Mouse (Mus musculus) thymus, postnatal 0 days (tissue): ENCODE data around the gene Denr. TPM values are rescaled to one million over a fixed set of nuclear protein-coding genes. Genes with fewer than 3 reads are reported as not detected.
A peak's percentile ranks its signal among the peaks of the same experiment; 100 is the strongest.

Experiments
- DNase-seq: peaks from one replicate; pipeline ENCODE4 v3.0.0-alpha.2; 2015; ENCODE audit warnings: low spot score
- polyA plus RNA-seq: library from polyadenylated mRNA; unstranded; fragments of >200 nt; fragmentation: Nextera tagmentation; extraction: Ambion mirVana; gene quantifications from 2 replicates; pipeline ENCODE4 v1.2.1, GENCODE M21; 2015

The Denr gene
- polyA plus RNA-seq, 1 experiment from 2014 or later: 141 TPM

- no peak for DNase-seq
These were observed 614 bp upstream of the Denr start for GRCm38 (mm10) chr5:123906146-123906975.

DNA sequence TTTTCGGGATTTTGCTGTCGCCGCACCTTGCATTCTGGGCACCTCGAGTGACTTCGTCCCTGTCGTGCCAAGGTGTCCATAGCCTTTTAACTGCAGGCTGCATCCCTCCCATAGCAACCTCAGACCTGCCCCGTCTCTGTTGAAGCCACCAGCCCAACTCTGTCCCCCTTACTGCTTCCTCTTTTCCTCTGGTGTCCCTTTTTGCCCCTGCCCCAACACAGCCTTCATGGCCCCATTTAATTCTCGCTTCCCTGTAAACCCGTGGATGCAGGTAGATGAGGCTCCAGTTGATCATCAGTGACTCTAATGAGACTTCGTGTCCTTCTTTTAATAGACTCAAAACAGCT lies 629 bp downstream of the Denr start:
- no peak for DNase-seq

DNA sequence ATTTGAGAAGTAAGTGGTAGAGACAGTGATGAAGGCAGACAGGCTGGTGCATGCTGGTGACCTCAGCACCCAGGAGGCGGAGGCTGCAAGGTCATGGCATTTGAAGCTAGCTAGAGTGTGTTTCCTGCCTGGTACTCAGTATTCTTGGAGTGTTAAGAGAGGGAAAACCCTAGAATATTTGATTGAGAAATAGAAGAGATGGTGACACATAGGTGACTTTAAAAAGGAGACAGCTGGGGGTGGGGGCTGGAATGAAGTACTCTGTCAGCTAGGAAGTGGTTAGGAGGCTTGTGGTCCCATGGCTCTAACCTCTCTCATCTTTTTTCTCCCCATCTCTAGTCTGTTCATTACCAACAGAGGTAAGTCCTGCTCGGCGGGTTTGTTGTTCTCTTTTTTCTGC lies 7.9 kb downstream of the Denr start:
- peak; percentile 45 for DNase-seq

GRCm38 (mm10) chr5:123922112-123922511 lies 15.1 kb downstream of the Denr start:
- peak; percentile 33 for DNase-seq

- DNase-seq: no peak
These were observed 20.1 kb downstream of the Denr start, which contains the start of gene Gm43518 for GRCm38 (mm10) chr5:123927118-123927517. TSS of gene Gm43518 (plus strand) at chr5:123927418.

DNA sequence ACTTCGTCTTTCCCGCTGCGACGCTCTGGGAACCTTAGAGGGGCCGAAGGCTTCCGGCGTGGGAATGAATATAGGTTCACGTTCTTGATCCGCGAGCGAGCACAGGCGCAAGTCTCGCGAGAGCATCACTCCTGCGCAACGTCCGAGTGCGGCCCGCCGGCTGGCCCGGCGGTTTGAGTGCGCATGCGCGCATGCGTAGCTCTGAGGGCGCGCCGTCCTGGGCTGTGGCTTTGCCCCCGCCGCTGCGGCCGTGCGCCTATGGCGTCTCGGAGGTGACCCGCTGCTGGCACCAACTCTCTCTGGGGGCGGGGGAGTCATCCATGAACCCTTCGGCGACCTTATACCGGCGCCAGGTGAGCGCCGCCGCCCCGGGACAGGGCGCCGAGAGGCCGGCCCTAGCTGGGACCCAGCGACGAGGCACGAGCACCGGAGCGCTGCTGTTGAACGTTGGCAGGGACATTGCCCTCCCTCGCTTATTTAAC lies 23.6 kb downstream of the Denr start, which contains the start of gene Ccdc62:
Gene Ccdc62 (plus strand): TSS at position 172 of the 482 bp plus-strand sequence.
- peak; percentile 95 for DNase-seq

DNA sequence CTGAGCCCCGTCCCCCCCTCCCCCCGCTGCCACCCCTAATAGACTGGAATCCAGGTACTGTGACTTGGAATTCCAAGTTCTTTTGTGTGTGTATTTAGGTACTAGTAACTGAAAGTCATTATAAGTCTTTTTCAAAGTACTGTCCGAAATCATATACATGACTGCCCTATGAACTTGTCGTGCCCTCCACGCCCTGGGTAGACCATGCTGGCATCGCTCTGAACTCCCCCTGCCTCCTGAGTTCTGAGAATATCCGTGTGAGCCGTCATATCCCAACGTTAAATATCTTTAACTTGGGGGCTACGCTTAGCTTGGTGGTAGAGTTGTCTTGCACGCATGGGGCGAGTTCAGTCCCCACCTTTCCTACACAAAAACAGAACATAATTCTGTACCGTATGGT lies 24.2 kb downstream of the Denr start:
- no peak for DNase-seq

DNA sequence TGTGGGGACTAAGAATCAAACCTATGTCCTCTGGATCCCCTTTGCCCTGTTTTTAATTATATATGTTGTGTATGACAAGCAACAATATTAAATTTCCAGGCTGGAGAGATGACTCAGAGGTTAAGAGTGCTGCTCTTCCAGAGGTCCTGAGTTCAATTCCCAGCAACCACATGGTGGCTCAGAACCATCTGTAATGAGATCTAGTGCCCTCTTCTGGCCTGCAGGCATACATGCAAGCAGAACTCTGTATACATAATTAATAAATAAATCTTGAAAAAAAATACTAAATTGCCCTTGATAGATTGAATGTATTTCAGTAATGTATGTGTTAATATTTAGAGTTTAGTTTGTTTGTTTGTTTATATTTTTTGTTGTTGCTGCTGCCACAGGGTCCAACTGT lies 26.0 kb downstream of the Denr start:
- no peak for DNase-seq

DNA sequence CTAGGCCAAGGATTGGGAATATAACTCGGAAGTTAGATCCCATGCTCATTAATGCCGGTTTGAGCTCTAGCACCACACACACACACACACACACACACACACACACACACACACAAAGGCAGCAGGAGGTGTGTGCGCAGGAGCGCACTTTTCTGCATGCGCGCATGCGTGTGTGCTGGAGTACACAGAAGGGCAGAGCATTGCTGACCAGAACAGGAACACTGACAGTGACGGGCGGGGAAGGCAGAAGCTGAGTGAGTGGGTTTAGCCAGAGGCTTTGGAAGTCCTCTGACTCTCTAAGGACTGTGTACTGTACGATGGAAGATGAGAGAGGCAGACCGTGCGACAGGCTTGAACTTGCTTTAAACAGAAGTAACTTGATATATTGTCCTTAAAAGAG lies 26.6 kb downstream of the Denr start:
- no peak for DNase-seq

DNA sequence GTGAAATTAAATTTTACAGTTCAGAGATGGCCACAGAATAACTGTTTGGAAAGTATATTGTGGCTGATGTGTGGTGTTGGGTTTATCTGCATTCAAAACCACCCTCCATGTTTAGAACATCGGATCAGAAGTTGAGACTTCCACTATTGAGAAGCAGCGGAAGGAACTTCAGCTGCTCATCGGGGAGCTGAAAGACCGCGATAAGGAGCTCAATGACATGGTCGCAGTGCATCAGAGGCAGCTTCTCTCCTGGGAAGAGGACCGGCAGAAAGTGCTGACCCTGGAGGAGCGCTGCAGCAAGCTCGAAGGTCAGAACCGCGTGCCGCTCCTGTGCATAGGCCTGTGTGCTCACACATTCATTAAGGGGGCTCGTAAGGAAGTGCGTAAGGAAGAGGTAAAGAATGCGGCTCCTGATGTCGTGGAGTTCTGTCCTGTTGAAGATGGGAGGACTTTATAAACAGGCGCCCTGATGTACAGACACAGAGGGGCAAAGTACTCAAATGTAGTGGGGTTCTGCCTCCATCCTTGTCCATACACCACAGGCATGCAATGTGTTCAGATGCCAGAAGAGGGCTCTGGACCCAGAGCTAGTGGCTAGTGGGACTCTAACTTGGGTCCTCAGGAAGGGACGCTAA lies 27.1 kb downstream of the Denr start:
- DNase-seq: no peak

DNA sequence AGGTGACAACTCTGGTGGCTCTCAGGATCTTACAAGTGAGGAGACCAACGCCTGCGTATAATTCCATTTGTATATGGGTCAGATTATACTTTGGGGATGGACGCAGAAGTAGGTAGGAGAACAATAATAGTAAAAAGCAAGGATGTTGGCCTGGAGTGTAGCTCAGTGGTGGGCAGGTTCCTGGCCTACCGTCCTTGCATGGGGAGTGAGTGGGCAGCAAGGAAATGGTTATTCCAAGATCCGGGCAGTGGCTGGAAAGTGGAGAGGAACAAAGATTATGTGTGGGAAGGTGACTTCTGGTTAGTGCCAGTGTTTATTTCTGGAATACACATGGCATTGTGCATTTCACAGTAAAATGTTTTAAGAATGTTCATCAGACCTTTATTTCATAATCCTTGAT lies 29.0 kb downstream of the Denr start:
- no peak for DNase-seq

GRCm38 (mm10) chr5:123938479-123938878 lies 31.5 kb downstream of the Denr start:
- DNase-seq: no peak

- DNase-seq: no peak
These were observed 39.6 kb downstream of the Denr start for GRCm38 (mm10) chr5:123946546-123946945.

GRCm38 (mm10) chr5:123947041-123947761 lies 40.2 kb downstream of the Denr start:
- DNase-seq: peak; percentile 69

- DNase-seq: no peak
These were observed 45.5 kb downstream of the Denr start for GRCm38 (mm10) chr5:123952365-123953045.

- DNase-seq: no peak
These were observed 50.2 kb downstream of the Denr start for GRCm38 (mm10) chr5:123957213-123957612.

DNA sequence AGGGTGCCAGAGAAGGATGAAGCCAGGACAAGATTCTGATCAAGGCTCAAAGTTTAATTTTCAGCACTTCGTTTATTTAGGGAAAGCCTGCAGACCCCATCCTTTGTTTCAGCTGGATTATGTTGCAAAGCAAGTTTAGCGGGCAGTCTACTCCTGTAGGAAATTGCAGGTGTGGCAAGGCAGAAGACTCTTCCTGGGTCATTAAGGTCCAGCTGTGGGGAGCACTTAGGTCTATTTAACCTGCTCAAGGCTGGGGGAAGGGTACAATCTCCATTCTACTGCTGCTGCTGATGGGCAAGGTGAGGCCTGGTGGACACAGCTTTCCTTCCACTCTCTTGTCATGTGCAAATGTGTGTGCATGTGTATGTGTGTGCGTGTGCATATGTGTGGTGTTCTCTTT lies 52.0 kb downstream of the Denr start:
- no peak for DNase-seq

DNA sequence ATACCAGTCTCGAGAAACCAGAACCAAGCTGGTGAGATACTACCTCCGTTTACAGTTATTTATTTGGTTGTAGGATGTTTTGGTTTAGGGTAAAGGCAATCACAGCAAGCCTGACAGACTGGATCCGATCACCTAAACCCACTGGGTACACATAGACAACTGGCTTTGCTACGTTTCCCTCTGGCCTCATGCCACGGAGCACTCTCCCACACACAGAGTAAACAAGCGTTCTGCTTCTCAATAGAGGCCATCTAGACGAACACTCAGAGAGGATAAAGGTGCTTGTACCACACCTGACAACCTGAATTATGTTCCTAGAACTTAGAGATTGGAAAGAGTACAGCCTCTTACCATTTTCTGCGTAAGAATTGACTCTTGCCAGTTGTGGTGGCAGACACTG lies 53.2 kb downstream of the Denr start:
- no peak for DNase-seq

DNA sequence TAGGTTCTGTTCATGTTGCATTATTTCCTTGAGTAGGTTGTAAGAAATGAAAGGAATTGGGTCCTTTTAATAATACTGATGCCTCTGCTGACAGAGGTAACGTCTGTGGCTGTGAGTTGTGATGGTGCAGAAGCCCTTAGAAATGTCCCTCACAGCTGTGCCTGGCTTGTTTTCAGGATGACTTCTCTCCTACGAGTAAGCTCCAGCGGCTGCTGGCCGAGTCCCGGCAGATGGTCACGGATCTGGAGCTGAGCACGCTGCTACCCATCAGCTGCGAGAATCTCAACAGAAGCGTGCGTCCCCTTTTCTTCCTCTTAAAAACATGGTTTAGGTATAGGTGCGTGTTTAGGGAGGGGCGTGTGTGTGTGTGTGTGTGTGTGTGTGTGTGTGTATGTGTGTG lies 54.1 kb downstream of the Denr start:
- no peak for DNase-seq

DNA sequence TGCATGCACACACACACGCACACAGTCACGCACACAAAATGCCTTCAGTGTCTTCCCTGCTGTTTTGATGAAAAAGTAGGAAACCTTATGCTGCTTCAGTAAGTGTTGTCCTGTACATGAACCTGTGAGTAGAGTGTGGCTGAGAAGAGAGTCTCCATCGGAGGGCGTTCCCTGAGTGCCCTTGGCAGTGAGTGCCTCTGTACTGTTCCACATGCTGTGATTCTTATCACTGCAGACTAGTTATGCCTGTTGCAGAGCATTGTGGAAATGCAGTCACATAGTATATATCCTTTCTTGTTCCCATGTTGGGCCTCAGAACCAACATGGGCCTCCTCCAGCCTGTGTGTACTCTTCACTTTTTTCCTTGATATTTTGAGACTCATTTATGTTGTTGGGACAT lies 57.2 kb downstream of the Denr start:
- DNase-seq: no peak

DNA sequence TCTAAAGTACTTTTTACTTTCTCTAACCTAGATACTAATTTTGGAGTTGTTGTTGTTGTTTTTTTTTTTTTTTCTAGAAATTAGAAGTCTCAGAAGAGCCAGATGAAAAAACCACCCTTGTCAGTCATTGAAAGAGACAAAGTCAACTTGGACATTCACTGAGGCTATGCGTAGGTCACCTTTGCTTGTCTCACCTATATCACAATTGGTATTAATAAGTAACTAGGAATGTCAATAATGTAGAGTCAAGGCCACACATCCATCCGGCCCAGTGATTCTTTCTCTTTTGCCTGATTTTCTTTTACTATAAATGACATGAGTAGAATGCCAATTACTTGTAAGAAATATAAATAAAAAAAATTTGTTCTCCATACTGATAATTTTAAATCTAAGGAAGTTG lies 59.8 kb downstream of the Denr start:
- DNase-seq: no peak

- no peak for DNase-seq
These were observed 61.5 kb downstream of the Denr start for GRCm38 (mm10) chr5:123968468-123968867.
